Mouse (Mus musculus) hindbrain, embryonic 12.5 days (tissue): ENCODE results near the gene Rnf208. TPM values are rescaled to one million over a fixed set of nuclear protein-coding genes. Genes with fewer than 3 reads are reported as not detected.
"Not testable (repeated sequence)": the region's sequence is repeated elsewhere in the genome, so short reads cannot be mapped to it uniquely, and the experiment has no call there.

Source experiments
- ATAC-seq: fragments of 200-750 bp; cut with Nextera tagmentation; 2 replicates; pipeline ENCODE4 v1.8.0; 2017; ENCODE audit warnings: moderate TSS enrichment; ENCODE audit not compliant: low FRiP score
- H3K27ac ChIP-seq: fragments of 300-500 bp; sonication (generic); 2 replicates; pipeline ENCODE4 v1.5.1; 2016; ENCODE audit warnings: mild to moderate bottlenecking
- H3K27me3 ChIP-seq: fragments of 300-500 bp; sonication (generic); 2 replicates; pipeline ENCODE4 v1.6.1; 2016; ENCODE audit warnings: mild to moderate bottlenecking
- H3K36me3 ChIP-seq: fragments of 300-500 bp; sonication (generic); 2 replicates; pipeline ENCODE4 v1.6.1; 2016; ENCODE audit warnings: mild to moderate bottlenecking
- H3K4me1 ChIP-seq: fragments of 300-500 bp; sonication (generic); 2 replicates; pipeline ENCODE4 v1.6.1; 2016
- H3K4me2 ChIP-seq: fragments of 300-500 bp; sonication (generic); replicated peaks from 2 replicates; pipeline ENCODE4 v1.6.1; 2016; ENCODE audit warnings: mild to moderate bottlenecking
- H3K4me3 ChIP-seq: fragments of 300-500 bp; sonication (generic); 2 replicates; pipeline ENCODE4 v1.5.1; 2016; ENCODE audit warnings: mild to moderate bottlenecking
- H3K9ac ChIP-seq: fragments of 300-500 bp; sonication (generic); 2 replicates; pipeline ENCODE4 v1.6.1; 2016; ENCODE audit warnings: mild to moderate bottlenecking, moderate library complexity
- H3K9me3 ChIP-seq: fragments of 300-500 bp; sonication (generic); replicated peaks from 2 replicates; pipeline ENCODE4 v1.6.1; 2016; ENCODE audit warnings: mild to moderate bottlenecking
- WGBS: fragments of 180-500 bp; shearing (Covaris S2); methylation state at CpG from one replicate; pipeline ENCODE4 v1.1.7; 2016; 5-methylcytosine and 5-hydroxymethylcytosine counted together
- polyA plus RNA-seq: library from polyadenylated mRNA; unstranded; fragments of >200 nt; fragmentation: Nextera tagmentation; extraction: Ambion mirVana; gene quantifications from 2 replicates; pipeline ENCODE4 v1.2.1, GENCODE M21; 2016

The Rnf208 gene
- polyA plus RNA-seq, 1 experiment from 2014 or later = 37.8 TPM

DNA sequence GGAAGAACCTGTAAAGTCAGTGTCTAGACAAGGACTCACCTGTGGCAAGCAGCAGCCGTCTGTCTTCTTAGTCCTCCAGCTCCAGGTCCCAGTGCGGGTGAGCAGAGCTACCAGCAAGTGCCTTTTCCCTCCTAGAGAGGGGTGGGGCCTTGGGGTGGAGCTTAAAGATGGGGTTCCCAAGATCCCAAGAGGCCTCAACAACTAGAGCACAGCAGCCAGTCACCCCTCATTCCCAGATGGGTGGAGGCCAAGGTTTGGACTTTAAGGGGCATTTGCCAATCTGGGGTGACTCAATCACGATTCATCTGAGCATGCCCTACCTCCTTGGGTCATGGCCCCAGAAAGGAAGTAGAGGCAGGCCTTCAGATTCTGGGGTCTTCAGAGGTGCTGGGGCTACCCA is 2.3 kb upstream of the Rnf208 start:
- 0 out of 2 replicates have a peak, but pooled peaks cover under 1% of the 10 kb centered on the region for H3K36me3 ChIP-seq
- no peak overlapping the region for H3K4me2 ChIP-seq
- no peak overlapping the region for H3K27ac ChIP-seq
- H3K9ac ChIP-seq = no peak overlapping the region
- peaks cover 26% of the 10 kb centered on the region for H3K4me1 ChIP-seq
- no peak overlapping the region for H3K4me3 ChIP-seq
- peaks cover 24% of the 10 kb centered on the region for H3K27me3 ChIP-seq
- no peak for ATAC-seq
- H3K9me3 ChIP-seq = no peaks in the 10 kb centered on the region
- WGBS = 81% methylated on average over 3 of the region's 3 CpGs

DNA sequence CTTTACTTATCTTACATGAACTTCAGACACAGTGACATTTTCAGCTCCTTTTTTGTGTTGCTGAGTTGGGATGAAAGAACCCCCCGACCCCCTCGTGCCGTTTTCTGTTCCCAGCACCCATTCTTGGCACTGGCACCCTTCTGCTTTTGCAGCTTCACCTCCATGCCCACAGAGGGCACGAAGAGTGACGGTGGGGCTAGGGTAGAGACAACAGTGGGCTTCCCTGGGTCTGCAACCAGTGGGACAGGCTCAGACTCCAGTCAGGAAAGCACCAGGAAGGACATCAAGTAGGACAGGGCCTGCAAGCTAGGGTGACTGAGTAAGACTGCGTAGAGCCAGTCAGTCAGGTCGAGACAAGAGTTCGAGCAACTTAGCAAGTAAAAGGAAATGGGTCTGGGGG is 1.7 kb upstream of the Rnf208 start:
- WGBS = 55% methylated on average over 8 of the region's 8 CpGs
- H3K4me2 ChIP-seq = peak overlapping the region; percentile 92
- H3K4me1 ChIP-seq = peaks cover 26% of the 10 kb centered on the region
- H3K36me3 ChIP-seq = peaks cover 6% of the 10 kb centered on the region; the same call in 1 of the 2 replicates
- no peaks in the 10 kb centered on the region for H3K9me3 ChIP-seq
- peak overlapping the region; percentile 55; the same call in 1 of the 2 replicates for H3K4me3 ChIP-seq
- ATAC-seq = no peak; the same call in 1 of the 2 replicates
- peaks cover 24% of the 10 kb centered on the region for H3K27me3 ChIP-seq
- 0 out of 2 replicates have a peak overlapping the region, but pooled peaks have one; percentile 32 for H3K9ac ChIP-seq
- peak overlapping the region; percentile 76; the same call in 1 of the 2 replicates for H3K27ac ChIP-seq

DNA sequence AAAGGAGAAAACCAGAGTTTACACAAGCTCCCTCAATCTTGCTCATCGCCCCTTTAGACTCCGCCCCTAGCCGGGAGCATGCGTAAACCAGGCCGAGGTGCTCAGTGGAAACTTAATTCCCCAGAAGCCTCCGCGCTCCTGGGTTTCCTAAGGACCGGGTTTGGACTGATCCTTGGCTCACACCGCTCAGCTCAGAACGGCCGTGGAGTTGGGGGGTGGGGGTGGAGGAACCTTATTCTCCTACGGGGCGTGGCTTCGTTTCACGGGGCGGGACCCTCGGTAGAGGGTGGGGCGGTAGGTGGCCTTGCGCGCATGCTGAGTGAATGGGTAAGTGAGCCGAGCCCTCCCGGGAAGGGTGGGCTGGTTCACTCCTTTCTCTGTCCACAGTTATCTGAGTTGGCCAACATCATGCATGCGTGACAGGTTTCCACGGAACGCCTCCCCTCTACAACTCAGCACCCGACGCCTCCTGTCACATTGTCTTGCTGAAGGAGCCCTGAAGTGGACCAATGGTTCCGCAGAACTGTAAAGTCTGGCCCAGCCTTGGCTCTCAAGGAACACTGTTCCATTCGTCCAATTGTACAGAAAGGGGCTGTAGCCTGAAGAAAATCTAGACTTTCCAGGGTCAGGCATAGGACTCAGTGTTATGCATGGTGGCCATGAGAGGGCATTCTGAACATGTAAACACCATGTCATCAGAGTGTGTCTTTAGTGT is 1.2 kb upstream of the Rnf208 start:
- peak overlapping the region; percentile 92 for H3K4me2 ChIP-seq
- H3K27ac ChIP-seq = peak overlapping the region; percentile 76
- H3K9me3 ChIP-seq = no peaks in the 10 kb centered on the region
- WGBS = under 1% methylated on average over 29 of the region's 29 CpGs
- H3K4me1 ChIP-seq = peaks cover 26% of the 10 kb centered on the region
- peaks cover 24% of the 10 kb centered on the region for H3K27me3 ChIP-seq
- H3K4me3 ChIP-seq = peak overlapping the region; percentile 55
- peak; percentile 77 for ATAC-seq
- H3K9ac ChIP-seq = peak overlapping the region; percentile 73
- H3K36me3 ChIP-seq = peaks cover 11% of the 10 kb centered on the region

DNA sequence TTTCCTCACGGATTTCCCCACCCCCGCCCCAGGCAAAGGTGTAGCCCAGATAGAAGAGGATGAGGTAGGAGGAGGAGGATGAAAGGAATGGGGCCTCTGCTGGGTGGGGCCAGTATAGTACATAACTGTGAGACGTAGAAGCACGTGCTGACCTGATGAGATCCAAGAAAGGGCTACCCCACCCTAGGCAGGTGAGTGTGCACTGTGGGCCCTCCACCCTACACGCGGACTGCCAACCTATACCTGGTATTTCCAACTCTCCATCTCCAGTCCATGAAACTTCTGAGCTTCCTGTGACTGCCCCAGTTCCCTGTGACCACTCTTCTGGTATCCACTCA is 648 bp upstream of the Rnf208 start:
- H3K27me3 ChIP-seq = peaks cover 20% of the 10 kb centered on the region
- H3K9ac ChIP-seq = peak overlapping the region; percentile 73; the same call in 1 of the 2 replicates
- peak overlapping the region; percentile 92 for H3K4me2 ChIP-seq
- ATAC-seq = peak; percentile 5; the same call in 1 of the 2 replicates
- H3K4me1 ChIP-seq = peaks cover 26% of the 10 kb centered on the region
- H3K4me3 ChIP-seq = peak overlapping the region; percentile 55
- H3K36me3 ChIP-seq = peaks cover 17% of the 10 kb centered on the region
- H3K9me3 ChIP-seq = no peaks in the 10 kb centered on the region
- 14% methylated on average over 6 of the region's 6 CpGs for WGBS
- H3K27ac ChIP-seq = peak overlapping the region; percentile 76; the same call in 1 of the 2 replicates

DNA sequence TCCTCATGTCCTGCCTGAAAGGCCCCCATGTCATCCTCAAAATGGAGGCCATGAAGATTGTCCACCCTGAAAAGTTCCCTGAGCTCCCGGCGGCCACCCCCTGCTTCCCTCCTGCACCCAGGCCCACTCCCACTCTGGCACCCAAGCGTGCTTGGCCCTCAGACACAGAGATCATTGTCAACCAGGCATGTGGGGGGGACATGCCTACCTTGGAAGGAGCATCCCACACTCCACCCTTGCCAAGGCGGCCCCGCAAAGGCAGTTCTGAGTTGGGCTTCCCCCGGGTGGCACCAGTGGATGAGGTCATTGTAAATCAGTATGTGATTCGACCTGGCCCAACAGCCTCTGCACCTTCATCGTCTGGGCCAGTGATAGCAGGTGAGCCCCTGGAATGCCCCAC is 1.3 kb downstream of the Rnf208 start:
- no peaks in the 10 kb centered on the region for H3K9me3 ChIP-seq
- H3K27ac ChIP-seq = no peak overlapping the region
- WGBS = 79% methylated on average over 8 of the region's 8 CpGs
- peak overlapping the region; percentile 73; the same call in 1 of the 2 replicates for H3K9ac ChIP-seq
- ATAC-seq = no peak
- peak overlapping the region; percentile 55 for H3K4me3 ChIP-seq
- peaks cover 26% of the 10 kb centered on the region for H3K4me1 ChIP-seq
- H3K27me3 ChIP-seq = peaks cover 20% of the 10 kb centered on the region
- peak overlapping the region; percentile 92 for H3K4me2 ChIP-seq
- H3K36me3 ChIP-seq = peaks cover 36% of the 10 kb centered on the region

DNA sequence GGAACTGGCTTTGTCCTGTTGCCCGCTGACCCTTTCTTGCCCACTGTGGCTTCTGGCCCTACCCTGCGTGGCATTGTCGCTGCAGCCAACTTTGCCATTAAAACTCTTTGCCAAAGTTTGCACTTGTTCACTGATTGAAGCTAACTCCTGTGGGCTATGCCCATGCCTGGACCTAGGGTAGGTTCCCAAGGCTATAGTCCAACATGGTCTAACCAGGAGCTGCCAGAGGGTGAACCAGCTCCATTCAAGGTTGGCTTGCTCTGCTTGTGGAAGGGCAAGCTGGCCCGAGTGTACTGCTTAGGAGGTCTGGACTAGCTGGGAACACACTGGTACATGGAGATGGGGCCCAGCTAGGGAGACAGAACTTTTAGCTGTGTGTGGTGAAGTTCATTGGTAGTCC is 2.1 kb downstream of the Rnf208 start:
- peaks cover 43% of the 10 kb centered on the region for H3K36me3 ChIP-seq
- no peak for ATAC-seq
- no peak overlapping the region for H3K9ac ChIP-seq
- no peak overlapping the region for H3K4me3 ChIP-seq
- WGBS = 82% methylated on average over 4 of the region's 4 CpGs
- peaks cover 17% of the 10 kb centered on the region for H3K27me3 ChIP-seq
- peaks cover 26% of the 10 kb centered on the region for H3K4me1 ChIP-seq
- no peak overlapping the region for H3K27ac ChIP-seq
- H3K4me2 ChIP-seq = no peak overlapping the region
- no peaks in the 10 kb centered on the region for H3K9me3 ChIP-seq

DNA sequence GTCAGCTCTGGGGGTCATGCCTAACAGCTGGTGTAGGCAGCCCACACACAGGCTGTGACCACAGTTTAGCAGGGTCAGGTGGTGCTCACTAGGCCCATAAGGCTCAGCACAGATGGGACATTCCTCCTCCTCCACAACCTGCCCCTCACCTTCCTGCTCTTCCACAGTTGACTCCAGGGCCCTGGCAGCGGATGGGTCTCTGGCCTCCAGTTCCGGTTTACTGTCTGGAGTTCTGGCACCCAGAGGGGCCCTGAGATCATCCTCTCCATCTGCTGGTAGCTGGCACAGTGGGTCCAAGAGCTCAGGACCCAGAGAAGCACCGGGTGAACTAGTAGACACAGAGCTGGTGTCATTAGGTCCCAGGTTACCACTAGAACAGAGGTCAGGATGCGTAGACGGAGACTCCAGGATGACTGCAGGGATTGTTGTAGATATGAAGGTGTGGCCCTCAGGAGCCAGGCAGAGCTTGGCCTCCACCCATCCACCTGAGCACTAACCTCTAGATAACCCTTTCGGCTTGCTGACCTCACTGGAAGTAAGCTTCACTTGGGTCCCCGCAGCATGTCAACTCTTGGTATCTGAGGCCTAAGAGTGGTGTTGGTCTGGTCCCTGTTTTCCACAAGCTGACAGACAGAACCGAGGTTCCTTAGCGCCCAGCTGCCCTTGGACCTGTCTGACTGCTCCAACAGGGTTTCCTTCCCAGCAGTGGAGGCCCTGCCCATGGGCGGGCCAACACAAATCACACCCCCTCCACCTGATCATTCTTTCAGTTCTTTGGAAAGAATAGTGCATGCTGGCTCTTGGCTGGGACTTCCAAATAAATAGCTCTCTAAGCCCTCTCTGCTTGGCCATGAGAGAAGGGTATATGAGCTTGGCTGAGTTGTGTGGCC is 4.4 kb downstream of the Rnf208 start, which contains the start of gene AL732309.1:
Gene AL732309.1, minus strand, starts transcription at position 681 of the 890 bp plus-strand sequence.
- H3K4me1 ChIP-seq = peaks cover 18% of the 10 kb centered on the region
- H3K27ac ChIP-seq = no peak within 1 kb of the TSS
- H3K9ac ChIP-seq = no peak within 1 kb of the TSS
- 87% methylated on average over 10 of the region's 10 CpGs for WGBS
- H3K36me3 ChIP-seq = peaks cover 66% of the 10 kb centered on the region
- H3K27me3 ChIP-seq = peaks cover 13% of the 10 kb centered on the region
- no peaks in the 10 kb centered on the region for H3K9me3 ChIP-seq
- H3K4me3 ChIP-seq = no peak within 1 kb of the TSS
- ATAC-seq = no peak
- no peak within 1 kb of the TSS for H3K4me2 ChIP-seq

DNA sequence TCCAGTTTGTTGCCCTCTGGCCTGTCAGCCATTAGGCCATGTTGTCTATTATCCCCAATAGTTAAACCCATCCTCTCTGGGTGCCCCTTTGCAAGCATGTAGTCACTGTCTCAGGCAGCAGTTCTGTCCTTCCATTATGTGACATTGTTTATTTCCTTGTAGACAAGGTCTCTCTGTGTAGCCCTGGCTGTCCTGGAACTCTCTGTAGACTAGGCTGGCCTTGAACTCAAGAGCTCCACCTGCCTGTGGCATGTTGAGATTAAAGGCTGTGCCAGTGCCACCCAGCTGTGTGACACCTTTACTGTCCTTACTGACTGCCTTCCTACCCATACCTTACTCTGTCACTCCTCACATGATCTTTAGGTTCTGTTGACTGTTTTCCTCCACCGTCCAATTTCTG is 10.3 kb downstream of the Rnf208 start:
- Histone ChIP-seq H3K27me3 (no peaks in the 10 kb centered on the region), H3K36me3 (peaks cover 51% of the 10 kb centered on the region)
- WGBS = 87% methylated on average over 1 of the region's 1 CpGs

DNA sequence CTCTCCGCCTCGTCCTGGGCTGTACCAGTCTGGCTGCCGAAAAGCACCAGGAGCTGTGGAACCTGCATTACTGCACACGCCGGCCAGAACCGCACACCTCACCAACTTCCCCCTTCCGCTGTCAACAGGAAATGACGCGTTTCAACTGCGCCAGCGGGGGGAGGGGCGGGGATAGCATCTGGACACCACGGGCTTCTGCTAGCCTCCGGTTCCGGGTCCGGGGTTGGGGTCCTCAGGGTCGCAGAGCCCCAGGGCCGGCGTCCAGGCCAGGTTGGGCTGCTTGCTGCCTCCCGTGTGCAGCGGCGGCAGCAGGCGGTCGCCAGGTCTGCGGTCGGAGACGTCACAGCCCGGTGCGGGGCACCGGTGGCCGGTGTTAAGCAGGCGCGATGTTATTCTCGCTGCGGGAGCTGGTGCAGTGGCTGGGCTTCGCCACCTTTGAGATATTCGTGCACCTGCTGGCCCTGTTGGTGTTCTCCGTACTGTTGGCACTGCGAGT is 13.3 kb downstream of the Rnf208 start, which contains the start of gene Tmem203:
Gene Tmem203, plus strand, starts transcription at position 156 of the 496 bp plus-strand sequence.
- Histone ChIP-seq H3K27ac (peak within 1 kb of the TSS; percentile 58), H3K4me1 (peaks cover 16% of the 10 kb centered on the region), H3K4me3 (peak within 1 kb of the TSS; percentile 95), H3K36me3 (peaks cover 22% of the 10 kb centered on the region), H3K9me3 (no peaks in the 10 kb centered on the region), H3K4me2 (peak within 1 kb of the TSS; percentile 77), H3K9ac (peak within 1 kb of the TSS; percentile 79), H3K27me3 (no peaks in the 10 kb centered on the region)
- peak; percentile 88 for ATAC-seq
- under 1% methylated on average over 39 of the region's 39 CpGs for WGBS

More for the DNA sequence above, 10.3 kb downstream of the Rnf208 start:
- no peak for ATAC-seq
- no peaks in the 10 kb centered on the region for H3K9me3 ChIP-seq
- H3K4me1 ChIP-seq = peaks cover 16% of the 10 kb centered on the region
- no peak overlapping the region for H3K27ac ChIP-seq
- no peak overlapping the region for H3K9ac ChIP-seq
- no peak overlapping the region for H3K4me2 ChIP-seq
- H3K4me3 ChIP-seq = no peak overlapping the region

DNA sequence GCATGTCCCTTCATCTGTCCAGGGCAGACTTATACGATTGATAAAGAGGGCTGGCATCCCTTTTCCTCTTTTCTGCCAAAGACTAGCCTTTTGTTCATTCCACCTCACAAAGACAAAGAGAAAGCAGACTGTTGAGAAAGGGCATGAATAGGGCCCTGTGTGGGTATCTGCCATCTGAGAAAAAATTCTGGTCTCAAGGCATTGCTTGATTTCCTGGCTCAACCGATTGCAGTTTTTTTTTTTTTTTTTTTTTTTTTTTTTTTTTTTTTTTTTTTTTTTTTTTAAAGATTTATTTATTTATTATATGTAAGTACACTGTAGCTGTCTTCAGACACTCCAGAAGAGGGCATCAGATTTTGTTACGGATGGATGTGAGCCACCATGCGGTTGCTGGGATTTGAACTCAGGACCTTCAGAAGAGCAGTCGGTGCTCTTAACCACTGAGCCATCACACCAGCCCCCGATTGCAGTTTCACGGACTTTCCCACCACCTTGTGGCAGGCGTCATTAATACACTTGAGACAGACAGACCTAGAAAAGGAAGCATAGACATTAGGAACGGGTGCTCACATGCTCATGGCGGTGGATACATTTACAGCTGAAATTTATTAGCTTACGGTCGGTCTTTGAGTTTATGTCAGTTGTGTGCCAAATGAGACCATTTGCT is 14.5 kb downstream of the Rnf208 start:
- WGBS = 64% methylated on average over 12 of the region's 12 CpGs
- ATAC-seq, H3K27ac ChIP-seq, H3K27me3 ChIP-seq, H3K9me3 ChIP-seq: not testable (repeated sequence)
- Histone ChIP-seq H3K36me3 (peaks cover 10% of the 10 kb centered on the region), H3K4me1 (peaks cover 16% of the 10 kb centered on the region), H3K9ac (peak overlapping the region; percentile 79), H3K4me2 (peak overlapping the region; percentile 77), H3K4me3 (peak overlapping the region; percentile 95)

DNA sequence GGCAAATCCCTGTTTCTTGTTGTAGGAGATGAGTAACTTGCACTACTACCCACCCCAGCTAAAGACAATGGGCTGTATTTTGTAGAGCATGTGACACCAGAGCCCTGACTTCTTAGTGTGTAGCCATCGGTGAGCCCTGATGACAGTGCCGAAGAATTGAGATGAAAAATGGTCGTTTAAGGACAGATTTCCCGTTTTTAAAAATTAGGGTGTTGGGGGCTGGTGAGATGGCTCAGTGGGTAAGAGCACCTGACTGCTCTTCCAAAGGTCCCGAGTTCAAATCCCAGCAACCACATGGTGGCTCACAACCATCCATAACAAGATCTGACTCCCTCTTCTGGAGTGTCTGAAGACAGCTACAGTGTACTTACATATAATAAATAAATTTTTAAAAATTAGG is 15.2 kb downstream of the Rnf208 start:
- not testable (repeated sequence) for ATAC-seq, H3K4me2 ChIP-seq, H3K36me3 ChIP-seq, H3K27ac ChIP-seq, H3K27me3 ChIP-seq, H3K9ac ChIP-seq, H3K9me3 ChIP-seq, H3K4me3 ChIP-seq
- H3K4me1 ChIP-seq = peaks cover 19% of the 10 kb centered on the region
- WGBS = 85% methylated on average over 5 of the region's 5 CpGs
